Mouse (Mus musculus) heart, embryonic 14.5 days (tissue): ENCODE measurements around the gene Gm9936. TPM values are rescaled to one million over a fixed set of nuclear protein-coding genes. Genes with fewer than 3 reads are reported as not detected.
"Not testable (repeated sequence)": the region's sequence is repeated elsewhere in the genome, so short reads cannot be mapped to it uniquely, and the experiment has no call there.

Experiments
- ATAC-seq: fragments of 200-750 bp; cut with Nextera tagmentation; 2 replicates; pipeline ENCODE4 v1.8.0; 2017; ENCODE audit warnings: low read depth, moderate TSS enrichment; ENCODE audit not compliant: insufficient number of reproducible peaks, insufficient read depth, low FRiP score
- H3K27ac ChIP-seq, 2 experiments: fragments of 200-500 bp in 1 of 2; fragments of 300-500 bp in 1 of 2; sonication (generic) in 1 of 2; replicated peaks in 1 of 2; 2 replicates each; pipeline ENCODE4 v1.5.1; 2012 to 2014; ENCODE audit warnings: low read depth in 2 of 2, low read length in 2 of 2, control low read depth in 1 of 2, mild to moderate bottlenecking in 1 of 2, mixed read lengths in 1 of 2; ENCODE audit not compliant: control insufficient read depth in 1 of 2, insufficient read depth in 1 of 2
- H3K27me3 ChIP-seq: fragments of 300-500 bp; sonication (generic); 2 replicates; pipeline ENCODE4 v1.6.1; 2014; ENCODE audit warnings: mild to moderate bottlenecking, low read length, control low read depth; ENCODE audit not compliant: control insufficient read depth, insufficient read depth
- H3K36me3 ChIP-seq: fragments of 300-500 bp; sonication (generic); 2 replicates; pipeline ENCODE4 v1.6.1; 2014; ENCODE audit warnings: mild to moderate bottlenecking, control low read depth, low read length, mixed read lengths; ENCODE audit not compliant: control insufficient read depth, insufficient read depth
- H3K4me1 ChIP-seq, 2 experiments: fragments of 200-500 bp in 1 of 2; fragments of 300-500 bp in 1 of 2; sonication (generic) in 1 of 2; 2 replicates each; pipeline ENCODE4 v1.6.1; 2012 to 2014; ENCODE audit warnings: low read length in 2 of 2, control low read depth in 1 of 2, mixed read lengths in 1 of 2; ENCODE audit not compliant: control insufficient read depth in 2 of 2, insufficient read depth in 2 of 2
- H3K4me2 ChIP-seq: fragments of 300-500 bp; sonication (generic); 2 replicates; pipeline ENCODE4 v1.6.1; 2014; ENCODE audit warnings: mild to moderate bottlenecking, low read length
- H3K4me3 ChIP-seq, 2 experiments: fragments of 200-500 bp in 1 of 2; fragments of 300-500 bp in 1 of 2; sonication (generic) in 1 of 2; 2 replicates each; pipeline ENCODE4 v1.5.1; 2012 to 2014; ENCODE audit warnings: low read length in 2 of 2, mild to moderate bottlenecking in 2 of 2, control low read depth in 1 of 2, low read depth in 1 of 2, moderate library complexity in 1 of 2; ENCODE audit not compliant: control insufficient read depth in 1 of 2, insufficient read depth in 1 of 2
- H3K9ac ChIP-seq: fragments of 300-500 bp; sonication (generic); 2 replicates; pipeline ENCODE4 v1.6.1; 2014; ENCODE audit warnings: mild to moderate bottlenecking, low read length
- H3K9me3 ChIP-seq: fragments of 300-500 bp; sonication (generic); 2 replicates; pipeline ENCODE4 v1.6.1; 2016; ENCODE audit warnings: low read length, control low read depth; ENCODE audit not compliant: control insufficient read depth
- WGBS: fragments of 180-500 bp; shearing (Covaris S2); extraction: QIAGEN DNeasy Blood & Tissue Kit; methylation state at CpG from one replicate; pipeline ENCODE4 v1.1.7; 2014; 5-methylcytosine and 5-hydroxymethylcytosine counted together
- polyA plus RNA-seq: library from polyadenylated mRNA; unstranded; fragments of >200 nt; fragmentation: Nextera tagmentation; extraction: Ambion mirVana; gene quantifications from 2 replicates; pipeline ENCODE4 v1.2.1, GENCODE M21; 2014

The Gm9936 gene
- polyA plus RNA-seq, 1 experiment from 2014 or later: not detected

GRCm38 (mm10) chr5:114864813-114865212 is 6.3 kb upstream of the Gm9936 start:
- H3K36me3 ChIP-seq: no peaks in the 10 kb centered on the region
- no peak overlapping the region for H3K4me2 ChIP-seq
- no peaks in the 10 kb centered on the region for H3K27me3 ChIP-seq
- WGBS: 78% methylated on average over 7 of the region's 7 CpGs
- no peak overlapping the region for H3K4me3 ChIP-seq
- H3K4me1 ChIP-seq: no peaks in the 10 kb centered on the region
- peaks cover 13% of the 10 kb centered on the region for H3K9me3 ChIP-seq
- no peak overlapping the region for H3K27ac ChIP-seq
- no peak overlapping the region for H3K9ac ChIP-seq
- no peak for ATAC-seq

GRCm38 (mm10) chr5:114861730-114862129 is 3.2 kb upstream of the Gm9936 start:
- Histone ChIP-seq H3K9me3 (no peaks in the 10 kb centered on the region), H3K4me3 (no peak overlapping the region), H3K4me2 (no peak overlapping the region), H3K27ac (no peak overlapping the region), H3K27me3 (peaks cover 13% of the 10 kb centered on the region), H3K9ac (no peak overlapping the region), H3K36me3 (no peaks in the 10 kb centered on the region), H3K4me1 (no peaks in the 10 kb centered on the region)
- ATAC-seq: no peak
- WGBS: 73% methylated on average over 6 of the region's 6 CpGs

DNA sequence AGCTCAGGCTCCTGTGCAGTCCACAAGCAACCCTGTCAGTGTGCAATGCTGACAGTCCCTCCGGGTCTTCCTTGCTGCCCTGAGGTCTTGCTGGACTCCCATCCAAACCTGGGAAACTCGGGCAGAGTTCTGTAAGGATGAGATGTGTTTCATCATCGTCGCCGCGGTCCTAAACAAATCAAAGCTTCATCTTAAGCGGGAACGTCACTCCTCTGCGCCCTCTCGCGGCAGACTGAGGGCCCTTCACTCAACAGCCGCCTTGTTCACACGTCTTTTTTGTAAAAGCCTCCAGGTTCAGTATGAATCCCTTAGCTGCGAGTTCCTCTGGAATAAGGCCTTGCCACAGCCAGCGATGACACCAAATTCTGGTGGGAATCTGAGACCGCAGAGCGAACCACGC is 771 bp upstream of the Gm9936 start:
- Histone ChIP-seq H3K36me3 (no peaks in the 10 kb centered on the region), H3K27me3 (peaks cover 13% of the 10 kb centered on the region), H3K4me3 (peak overlapping the region; percentile 13 to 28; a peak in 2 of 4 replicates), H3K4me1 (no peaks in the 10 kb centered on the region), H3K9ac (no peak overlapping the region), H3K27ac (no peak overlapping the region), H3K4me2 (peak overlapping the region; percentile 60), H3K9me3 (no peaks in the 10 kb centered on the region)
- no peak for ATAC-seq
- 4% methylated on average over 18 of the region's 18 CpGs for WGBS

DNA sequence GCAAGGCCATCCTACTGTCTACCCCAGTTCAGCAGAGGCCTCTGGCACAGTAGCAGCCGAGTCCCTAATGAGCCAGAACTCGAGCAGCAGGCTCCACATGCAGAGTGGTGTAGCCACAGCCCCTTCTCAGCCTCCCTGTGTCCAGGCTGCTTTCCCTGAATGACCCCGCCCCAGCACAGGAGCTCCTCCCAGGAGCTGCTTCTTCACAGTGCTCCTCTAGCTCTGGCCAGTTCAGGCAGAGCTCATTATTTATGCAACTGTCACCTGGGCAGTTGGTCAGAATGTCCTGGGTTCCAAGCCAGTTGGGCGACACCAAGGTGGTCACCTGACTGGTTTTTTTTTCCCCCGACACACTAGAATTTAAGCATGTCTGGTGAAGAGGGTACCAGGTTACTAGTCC is 5.1 kb downstream of the Gm9936 start, which contains the start of gene 4930519G04Rik:
Gene 4930519G04Rik, plus strand, starts transcription at position 301 of the 400 bp plus-strand sequence.
- H3K4me2 ChIP-seq, H3K4me1 ChIP-seq, ATAC-seq, H3K27ac ChIP-seq, H3K9me3 ChIP-seq, H3K27me3 ChIP-seq, H3K36me3 ChIP-seq, H3K4me3 ChIP-seq, H3K9ac ChIP-seq: not testable (repeated sequence)
- 78% methylated on average over 3 of the region's 5 CpGs for WGBS

DNA sequence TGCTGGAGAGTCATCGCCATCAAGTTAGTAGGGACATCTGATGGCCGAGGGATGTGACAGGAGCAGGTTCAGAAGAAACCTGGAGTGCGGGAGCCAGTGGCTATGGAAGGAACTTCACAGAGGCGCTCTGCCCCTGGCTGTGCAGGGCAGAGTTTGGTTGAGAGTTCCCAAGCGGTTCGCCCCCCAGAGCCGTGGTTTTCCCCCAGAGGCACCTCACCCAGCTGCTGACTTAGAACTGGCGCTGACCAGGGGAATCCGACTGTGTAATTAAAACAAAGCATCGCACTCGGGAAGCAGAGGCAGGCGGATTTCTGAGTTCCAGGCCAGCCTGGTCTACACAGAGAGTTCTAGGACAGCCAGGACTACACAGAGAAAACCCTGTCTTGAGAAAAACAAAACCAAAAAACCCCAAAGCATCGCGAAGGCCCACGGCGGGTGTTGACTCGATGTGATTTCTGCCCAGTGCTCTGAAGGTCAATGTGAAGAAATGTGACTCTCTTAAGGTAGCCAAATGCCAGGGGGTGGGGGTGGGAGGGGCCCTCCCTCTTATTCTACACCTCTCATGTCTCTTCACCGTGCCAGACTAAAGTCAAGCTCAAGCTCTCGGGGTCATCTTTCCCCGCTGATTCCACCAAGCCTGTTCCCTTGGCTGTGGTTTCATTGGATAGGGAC is 6.8 kb downstream of the Gm9936 start:
- WGBS: 74% methylated on average over 20 of the region's 20 CpGs
- H3K4me1 ChIP-seq: no peaks in the 10 kb centered on the region
- H3K36me3 ChIP-seq: no peaks in the 10 kb centered on the region
- H3K9me3 ChIP-seq: no peaks in the 10 kb centered on the region
- no peak for ATAC-seq
- no peak overlapping the region for H3K4me2 ChIP-seq
- no peak overlapping the region for H3K27ac ChIP-seq
- no peaks in the 10 kb centered on the region for H3K27me3 ChIP-seq
- no peak overlapping the region for H3K9ac ChIP-seq
- H3K4me3 ChIP-seq: no peak overlapping the region

- 79% methylated on average over 2 of the region's 2 CpGs for WGBS
- H3K4me3 ChIP-seq, H3K9ac ChIP-seq, H3K9me3 ChIP-seq, H3K36me3 ChIP-seq, H3K4me1 ChIP-seq, H3K4me2 ChIP-seq, ATAC-seq, H3K27ac ChIP-seq, H3K27me3 ChIP-seq: not testable (repeated sequence)
Observed at GRCm38 (mm10) chr5:114844371-114844770, 14.1 kb downstream of the Gm9936 start.

- no peak overlapping the region for H3K4me2 ChIP-seq
- H3K4me1 ChIP-seq: no peaks in the 10 kb centered on the region
- H3K9ac ChIP-seq: no peak overlapping the region
- ATAC-seq: no peak
- no peaks in the 10 kb centered on the region for H3K27me3 ChIP-seq
- WGBS: 63% methylated on average over 5 of the region's 5 CpGs
- no peaks in the 10 kb centered on the region for H3K36me3 ChIP-seq
- H3K27ac ChIP-seq: no peak overlapping the region
- no peak overlapping the region for H3K4me3 ChIP-seq
- no peaks in the 10 kb centered on the region for H3K9me3 ChIP-seq
Observed at GRCm38 (mm10) chr5:114842674-114843073, 15.8 kb downstream of the Gm9936 start.

- WGBS: 56% methylated on average over 3 of the region's 3 CpGs
- not testable (repeated sequence) for H3K4me3 ChIP-seq, H3K4me1 ChIP-seq, H3K36me3 ChIP-seq, ATAC-seq, H3K27ac ChIP-seq, H3K27me3 ChIP-seq, H3K9me3 ChIP-seq, H3K9ac ChIP-seq, H3K4me2 ChIP-seq
Observed at GRCm38 (mm10) chr5:114842155-114842554, 16.3 kb downstream of the Gm9936 start.
